Mouse (Mus musculus) MEL (cell line): Measurements from ENCODE around the gene Flna. TPM values are rescaled to one million over a fixed set of nuclear protein-coding genes. Genes with fewer than 3 reads are reported as not detected.

ENCODE experiments used
- DNase-seq: peaks from one replicate; pipeline ENCODE4 v3.0.0; 2011; ENCODE audit warnings: low read depth, low spot score
- H3K27ac ChIP-seq: 2 replicates; pipeline ENCODE4 v1.5.1; 2012; ENCODE audit warnings: low read depth, mild to moderate bottlenecking, control low read depth, low read length, moderate library complexity; ENCODE audit not compliant: control insufficient read depth
- H3K27me3 ChIP-seq, 2 experiments: fragments of 150-350 bp in 1 of 2; sonication (generic) in 1 of 2; 2 replicates each; pipeline ENCODE4 v1.6.1; 2012; ENCODE audit warnings: low read length in 2 of 2, mild to moderate bottlenecking in 2 of 2, improper control_type of control experiment in 1 of 2, moderate library complexity in 1 of 2; ENCODE audit not compliant: insufficient read depth in 2 of 2, control insufficient read depth in 1 of 2
- H3K36me3 ChIP-seq, 2 experiments: 2 replicates each; pipeline ENCODE4 v1.6.1; 2012 to 2014; ENCODE audit warnings: low read length in 2 of 2, improper control_type of control experiment in 1 of 2, inconsistent platforms in 1 of 2, mild to moderate bottlenecking in 1 of 2; ENCODE audit not compliant: insufficient read depth in 2 of 2, control insufficient read depth in 1 of 2
- H3K4me1 ChIP-seq, 2 experiments: fragments of 150-350 bp in 1 of 2; sonication (generic) in 1 of 2; 2 replicates each; pipeline ENCODE4 v1.6.1; 2012; ENCODE audit warnings: low read length in 2 of 2, improper control_type of control experiment in 1 of 2, mild to moderate bottlenecking in 1 of 2; ENCODE audit not compliant: insufficient read depth in 2 of 2, control insufficient read depth in 1 of 2
- H3K4me3 ChIP-seq, 2 experiments: fragments of 150-350 bp in 1 of 2; sonication (generic) in 1 of 2; 2 replicates each; pipeline ENCODE4 v1.5.1; 2012; ENCODE audit warnings: low read depth in 2 of 2, low read length in 2 of 2, mild to moderate bottlenecking in 2 of 2, moderate library complexity in 2 of 2, control low read depth in 1 of 2, improper control_type of control experiment in 1 of 2; ENCODE audit not compliant: control insufficient read depth in 1 of 2, insufficient read depth in 1 of 2
- H3K79me2 ChIP-seq: 2 replicates; pipeline ENCODE4 v1.6.1; 2012; ENCODE audit warnings: mild to moderate bottlenecking, low read length, moderate library complexity; ENCODE audit not compliant: control insufficient read depth, poor library complexity, insufficient read depth
- H3K9ac ChIP-seq: 2 replicates; pipeline ENCODE4 v1.6.1; 2012; ENCODE audit warnings: low read depth, mild to moderate bottlenecking, control low read depth, low read length, moderate library complexity; ENCODE audit not compliant: control insufficient read depth, poor library complexity, severe bottlenecking
- H3K9me3 ChIP-seq: fragments of 150-350 bp; sonication (generic); replicated peaks from 2 replicates; pipeline ENCODE4 v1.6.1; 2012; ENCODE audit warnings: mild to moderate bottlenecking, low read length, improper control_type of control experiment, moderate library complexity; ENCODE audit not compliant: insufficient read depth
- BHLHE40 ChIP-seq: IDR thresholded peaks from 2 replicates; pipeline ENCODE4 v1.6.1; 2012; ENCODE audit warnings: low read depth, mild to moderate bottlenecking, inconsistent platforms, low read length, improper control_type of control experiment, borderline replicate concordance
- CHD1 ChIP-seq: IDR thresholded peaks from 2 replicates; pipeline ENCODE4 v1.6.1; 2012; ENCODE audit warnings: low read depth, mild to moderate bottlenecking, inconsistent platforms, low read length, improper control_type of control experiment
- CHD2 ChIP-seq: IDR thresholded peaks from 2 replicates; pipeline ENCODE4 v1.6.1; 2011; ENCODE audit warnings: low read length, improper control_type of control experiment
- CTCF ChIP-seq, 3 experiments: IDR thresholded peaks in 2 of 3; conservative IDR thresholded peaks in 1 of 3; 2 replicates each; pipeline ENCODE4 v1.5.1; 2011 to 2012; ENCODE audit warnings: low read length in 3 of 3, low read depth in 2 of 3, mild to moderate bottlenecking in 2 of 3, improper control_type of control experiment in 1 of 3, inconsistent platforms in 1 of 3, mixed read lengths in 1 of 3, moderate library complexity in 1 of 3; ENCODE audit not compliant: control insufficient read depth in 1 of 3, insufficient read depth in 1 of 3, poor library complexity in 1 of 3, severe bottlenecking in 1 of 3
- E2F4 ChIP-seq: IDR thresholded peaks from 2 replicates; pipeline ENCODE4 v1.6.1; 2011; ENCODE audit warnings: low read depth, low read length, improper control_type of control experiment, borderline replicate concordance
- ELF1 ChIP-seq: IDR thresholded peaks from 2 replicates; pipeline ENCODE4 v1.6.1; 2014; ENCODE audit warnings: low read depth, mild to moderate bottlenecking, inconsistent platforms, low read length, improper control_type of control experiment, moderate library complexity
- EP300 ChIP-seq, 2 experiments: IDR thresholded peaks; 2 replicates each; pipeline ENCODE4 v1.6.1; 2011; ENCODE audit warnings: improper control_type of control experiment in 2 of 2, low read length in 2 of 2, low read depth in 1 of 2, mild to moderate bottlenecking in 1 of 2
- ETS1 ChIP-seq: IDR thresholded peaks from 2 replicates; pipeline ENCODE4 v1.6.1; 2012; ENCODE audit warnings: low read depth, mild to moderate bottlenecking, inconsistent platforms, low read length, improper control_type of control experiment, moderate library complexity
- GABPA ChIP-seq: IDR thresholded peaks from 2 replicates; pipeline ENCODE4 v1.6.1; 2012; ENCODE audit warnings: low read depth, mild to moderate bottlenecking, inconsistent platforms, low read length, improper control_type of control experiment, moderate library complexity
- GATA1 ChIP-seq: IDR thresholded peaks from 2 replicates; pipeline ENCODE4 v1.6.1; 2011; ENCODE audit warnings: low read depth, low read length, improper control_type of control experiment
- HCFC1 ChIP-seq: IDR thresholded peaks from 2 replicates; pipeline ENCODE4 v1.6.1; 2012; ENCODE audit warnings: low read depth, mild to moderate bottlenecking, inconsistent platforms, low read length, improper control_type of control experiment, moderate library complexity
- JUND ChIP-seq: IDR thresholded peaks from 2 replicates; pipeline ENCODE4 v1.6.1; 2011; ENCODE audit warnings: low read depth, mild to moderate bottlenecking, improper control_type of control experiment, low read length
- KAT2A ChIP-seq: conservative IDR thresholded peaks from 2 replicates; pipeline ENCODE4 v1.6.1; 2012; ENCODE audit warnings: low read depth, low read length, improper control_type of control experiment, inconsistent platforms
- MAFK ChIP-seq: IDR thresholded peaks from 2 replicates; pipeline ENCODE4 v1.6.1; 2011; ENCODE audit warnings: low read depth, mild to moderate bottlenecking, low read length, improper control_type of control experiment, borderline replicate concordance
- MAX ChIP-seq: IDR thresholded peaks from 2 replicates; pipeline ENCODE4 v1.6.1; 2011; ENCODE audit warnings: low read length, improper control_type of control experiment
- MAZ ChIP-seq: IDR thresholded peaks from 2 replicates; pipeline ENCODE4 v1.6.1; 2012; ENCODE audit warnings: low read depth, mild to moderate bottlenecking, inconsistent platforms, low read length, improper control_type of control experiment
- MEF2A ChIP-seq: IDR thresholded peaks from 2 replicates; pipeline ENCODE4 v1.6.1; 2014; ENCODE audit warnings: low read depth, mild to moderate bottlenecking, inconsistent platforms, low read length, improper control_type of control experiment; ENCODE audit not compliant: poor library complexity, insufficient replicate concordance, severe bottlenecking; ENCODE audit errors: extremely low read depth
- MXI1 ChIP-seq: IDR thresholded peaks from 2 replicates; pipeline ENCODE4 v1.6.1; 2011; ENCODE audit warnings: mild to moderate bottlenecking, low read depth, low read length, improper control_type of control experiment
- MYB ChIP-seq: IDR thresholded peaks from 2 replicates; pipeline ENCODE4 v1.6.1; 2011; ENCODE audit warnings: mild to moderate bottlenecking, low read depth, low read length, improper control_type of control experiment
- MYC ChIP-seq: IDR thresholded peaks from 2 replicates; pipeline ENCODE4 v1.6.1; 2011; ENCODE audit warnings: low read depth, mild to moderate bottlenecking, low read length, improper control_type of control experiment, moderate library complexity
- NELFE ChIP-seq: IDR thresholded peaks from 2 replicates; pipeline ENCODE4 v1.6.1; 2011; ENCODE audit warnings: low read depth, low read length, improper control_type of control experiment
- NRF1 ChIP-seq: IDR thresholded peaks from 2 replicates; pipeline ENCODE4 v1.6.1; 2014; ENCODE audit warnings: low read depth, mild to moderate bottlenecking, inconsistent platforms, low read length, improper control_type of control experiment, moderate library complexity; ENCODE audit not compliant: poor library complexity, insufficient read depth, severe bottlenecking
- POLR2A ChIP-seq, 2 experiments: IDR thresholded peaks; 2 replicates each; pipeline ENCODE4 v1.6.1; 2011 to 2012; ENCODE audit warnings: low read length in 2 of 2, mild to moderate bottlenecking in 2 of 2, control low read depth in 1 of 2, improper control_type of control experiment in 1 of 2, low read depth in 1 of 2, moderate library complexity in 1 of 2; ENCODE audit not compliant: control insufficient read depth in 1 of 2, insufficient read depth in 1 of 2, poor library complexity in 1 of 2
- POLR2AphosphoS2 ChIP-seq: IDR thresholded peaks from 2 replicates; pipeline ENCODE4 v1.6.1; 2011; ENCODE audit warnings: low read length, improper control_type of control experiment
- POLR2AphosphoS5 ChIP-seq: IDR thresholded peaks from 2 replicates; pipeline ENCODE4 v1.6.1; 2012; ENCODE audit warnings: low read depth, borderline replicate concordance, mild to moderate bottlenecking, inconsistent platforms, low read length, moderate library complexity, mixed read lengths
- RAD21 ChIP-seq: IDR thresholded peaks from 2 replicates; pipeline ENCODE4 v1.6.1; 2011; ENCODE audit warnings: mild to moderate bottlenecking, low read depth, low read length, improper control_type of control experiment
- RCOR1 ChIP-seq: IDR thresholded peaks from 2 replicates; pipeline ENCODE4 v1.6.1; 2012; ENCODE audit warnings: low read depth, mild to moderate bottlenecking, inconsistent platforms, low read length, improper control_type of control experiment
- SIN3A ChIP-seq: IDR thresholded peaks from 2 replicates; pipeline ENCODE4 v1.6.1; 2012; ENCODE audit warnings: low read length, improper control_type of control experiment, inconsistent platforms
- SMC3 ChIP-seq: IDR thresholded peaks from 2 replicates; pipeline ENCODE4 v1.6.1; 2011; ENCODE audit warnings: low read depth, low read length, improper control_type of control experiment
- TAL1 ChIP-seq: IDR thresholded peaks from 2 replicates; pipeline ENCODE4 v1.6.1; 2012; ENCODE audit warnings: mild to moderate bottlenecking, inconsistent platforms, low read length, moderate library complexity, mixed read lengths
- TBP ChIP-seq: IDR thresholded peaks from 2 replicates; pipeline ENCODE4 v1.8.0; 2011; ENCODE audit warnings: low read depth, low read length, improper control_type of control experiment
- TCF12 ChIP-seq: IDR thresholded peaks from 2 replicates; pipeline ENCODE4 v1.6.1; 2014; ENCODE audit warnings: low read depth, mild to moderate bottlenecking, inconsistent platforms, low read length, improper control_type of control experiment, moderate library complexity
- UBTF ChIP-seq: IDR thresholded peaks from 2 replicates; pipeline ENCODE4 v1.6.1; 2012; ENCODE audit warnings: low read depth, mild to moderate bottlenecking, inconsistent platforms, low read length, improper control_type of control experiment, moderate library complexity, borderline replicate concordance; ENCODE audit not compliant: insufficient read depth
- USF1 ChIP-seq: IDR thresholded peaks from 2 replicates; pipeline ENCODE4 v1.6.1; 2014; ENCODE audit warnings: low read depth, mild to moderate bottlenecking, inconsistent platforms, low read length, improper control_type of control experiment, moderate library complexity
- USF2 ChIP-seq, 2 experiments: IDR thresholded peaks; 2 replicates each; pipeline ENCODE4 v1.6.1; 2011 to 2012; ENCODE audit warnings: improper control_type of control experiment in 2 of 2, low read length in 2 of 2, borderline replicate concordance in 1 of 2, inconsistent platforms in 1 of 2, low read depth in 1 of 2, mild to moderate bottlenecking in 1 of 2; ENCODE audit not compliant: insufficient read depth in 1 of 2
- ZC3H11A ChIP-seq: IDR thresholded peaks from 2 replicates; pipeline ENCODE4 v1.6.1; 2012; ENCODE audit warnings: low read depth, mild to moderate bottlenecking, inconsistent platforms, low read length, improper control_type of control experiment
- ZKSCAN1 ChIP-seq: IDR thresholded peaks from 2 replicates; pipeline ENCODE4 v1.6.1; 2012; ENCODE audit warnings: low read depth, mild to moderate bottlenecking, inconsistent platforms, low read length, improper control_type of control experiment, moderate library complexity
- ZMIZ1 ChIP-seq: IDR thresholded peaks from 2 replicates; pipeline ENCODE4 v1.6.1; 2012; ENCODE audit warnings: low read depth, mild to moderate bottlenecking, inconsistent platforms, low read length, improper control_type of control experiment, moderate library complexity
- ZNF384 ChIP-seq: IDR thresholded peaks from 2 replicates; pipeline ENCODE4 v1.6.1; 2012; ENCODE audit warnings: low read depth, mild to moderate bottlenecking, inconsistent platforms, low read length, improper control_type of control experiment
- polyA plus RNA-seq, 2 experiments: library from polyadenylated mRNA; stranded (reverse) in 1 of 2; unstranded in 1 of 2; fragments of >175 nt in 1 of 2; fragments of >200 nt in 1 of 2; gene quantifications; 2 replicates each; pipeline versions ENCODE4 v1.2.1 to v1.2.4; 2012; ENCODE audit warnings: low replicate concordance in 2 of 2, low read depth in 1 of 2; ENCODE audit not compliant: insufficient read length in 2 of 2, insufficient read depth in 1 of 2, missing spikeins in 1 of 2
- total RNA-seq: library from RNA; depleted of rRNA; stranded (reverse); fragments of 300-350 nt; gene quantifications from 2 replicates; pipeline ENCODE4 v1.2.3, GENCODE M21; 2012

Flna gene
- total and polyA plus RNA-seq, 3 experiments, result 111 to 233 (median 147) TPM

GRCm38 (mm10) chrX:74269736-74270061 lies 20.1 kb upstream of the Flna start:
- Histone ChIP-seq H3K79me2 (peaks cover 19% of the 10 kb centered on the region), H3K9ac (peak overlapping the region; percentile 79), H3K9me3 (no peaks in the 10 kb centered on the region), H3K27ac (peak overlapping the region; percentile 96), H3K36me3 (peaks cover 0 to 7% of the 10 kb centered on the region in 2 experiments; a peak in 1 of 4 replicates), H3K4me1 (peaks cover 0 to 7% of the 10 kb centered on the region in 2 experiments; a peak in 3 of 4 replicates), H3K4me3 (peak overlapping the region; percentile 42 to 49), H3K27me3 (no peaks in the 10 kb centered on the region)
- TF ChIP-seq HCFC1, result no peak
- TF ChIP-seq USF1, result peak; percentile 40; the same call in 1 of the 2 replicates
- TF ChIP-seq ZMIZ1, result 0 out of 2 replicates have a peak, but pooled peaks have one; percentile 52
- TF ChIP-seq ZKSCAN1, result no peak
- no peak for TF ChIP-seq KAT2A
- no peak for TF ChIP-seq RAD21
- TF ChIP-seq MAX, result peak; percentile 91
- no peak for TF ChIP-seq UBTF
- no peak for TF ChIP-seq NELFE
- no peak for TF ChIP-seq POLR2AphosphoS5
- TF ChIP-seq RCOR1, result no peak
- no peak for TF ChIP-seq EP300 (IDR thresholded peaks at IDR 0.05; ENCODE audit: low read depth in 1 of 2, low read length in 2 of 2)
- TF ChIP-seq JUND, result no peak
- TF ChIP-seq ELF1, result no peak
- TF ChIP-seq ETS1, result no peak
- TF ChIP-seq MYB, result no peak
- no peak for TF ChIP-seq CHD2
- TF ChIP-seq TCF12, result no peak
- no peak for TF ChIP-seq POLR2A (IDR thresholded peaks at IDR 0.05; ENCODE audit: control insufficient read depth in 1 of 2, insufficient read depth in 1 of 2, low read depth in 1 of 2, low read length in 2 of 2, poor library complexity in 1 of 2)
- TF ChIP-seq GATA1, result no peak
- no peak for TF ChIP-seq MAZ
- no peak for TF ChIP-seq NRF1
- TF ChIP-seq POLR2AphosphoS2, result no peak
- no peak for TF ChIP-seq ZNF384
- TF ChIP-seq MYC, result peak; percentile 95
- peak; percentile 21; the same call in 1 of the 2 replicates for TF ChIP-seq BHLHE40
- TF ChIP-seq CHD1, result no peak
- no peak for TF ChIP-seq GABPA
- TF ChIP-seq USF2 (IDR thresholded peaks at IDR 0.05; ENCODE audit: borderline replicate concordance in 1 of 2, insufficient read depth in 1 of 2, low read depth in 1 of 2, low read length in 2 of 2), result no peak
- TF ChIP-seq TBP, result no peak
- TF ChIP-seq ZC3H11A, result no peak
- no peak for TF ChIP-seq MEF2A
- no peak for TF ChIP-seq E2F4
- no peak for TF ChIP-seq SMC3
- no peak for TF ChIP-seq TAL1
- TF ChIP-seq SIN3A, result no peak
- TF ChIP-seq MXI1, result peak; percentile 81
- no peak for TF ChIP-seq MAFK
- TF ChIP-seq CTCF (IDR thresholded peaks at IDR 0.05 in 2 of 3, conservative IDR thresholded peaks at IDR 0.05 in 1 of 3; ENCODE audit: control insufficient read depth in 1 of 3, insufficient read depth in 1 of 3, low read depth in 2 of 3, low read length in 3 of 3, poor library complexity in 1 of 3, severe bottlenecking in 1 of 3), result no peak
- no peak for DNase-seq
